Mouse (Mus musculus) left cerebral cortex, postnatal 36 days (tissue): ENCODE results near the gene Gkn3. TPM values are rescaled to one million over a fixed set of nuclear protein-coding genes. Genes with fewer than 3 reads are reported as not detected.

Source experiments
- DNase-seq, 2 experiments: peaks; one replicate each; pipeline ENCODE4 v3.0.0; 2021 to 2022; ENCODE audit warnings: low spot score in 2 of 2, mixed read lengths in 1 of 2
- intact Hi-C: fragments of 180-260 bp; cut with DNase I; formaldehyde crosslinking; loops from one replicate; pipeline ENCODE4 v1.15.1; 2025
- total RNA-seq, 2 experiments: library from RNA; stranded (reverse); gene quantifications; 2 replicates each; pipeline ENCODE4 v1.2.3; 2021

The Gkn3 gene
- 1 to 10 TPM; 2.9 to 3.6 TPM for total RNA-seq

DNA sequence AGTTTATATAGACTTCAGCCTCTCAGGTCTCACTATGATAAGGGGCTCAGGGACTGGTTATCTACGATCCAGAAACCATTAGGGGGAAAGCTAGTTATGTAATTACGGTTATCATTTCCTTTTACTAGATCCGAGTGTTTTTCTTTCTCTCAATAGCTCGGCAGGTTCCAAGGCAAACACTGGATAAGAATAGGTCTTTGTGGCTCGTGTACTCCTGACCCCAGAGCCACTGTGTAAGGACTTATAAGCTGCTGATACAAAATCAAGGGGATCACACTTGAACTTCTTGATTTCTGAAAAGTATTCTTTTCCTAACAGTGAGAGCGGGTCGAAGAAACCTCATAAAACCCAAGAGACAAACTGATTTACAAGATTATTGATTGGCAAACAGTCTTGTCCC is at the start of gene Gkn3:
TSS of gene Gkn3 (minus strand) at position 59 of the 400 bp plus-strand sequence.
- DNase-seq: no peak
- intact Hi-C loops: loop anchor here (5.0 kb wide), 1 partner anchor 52 kb away; the partner anchor contains the start of gene Antxr1

- intact Hi-C loops: no loop called here
- no peak for DNase-seq
These were observed 48.0 kb upstream of the Gkn3 start for GRCm38 (mm10) chr6:87436745-87437144.

DNA sequence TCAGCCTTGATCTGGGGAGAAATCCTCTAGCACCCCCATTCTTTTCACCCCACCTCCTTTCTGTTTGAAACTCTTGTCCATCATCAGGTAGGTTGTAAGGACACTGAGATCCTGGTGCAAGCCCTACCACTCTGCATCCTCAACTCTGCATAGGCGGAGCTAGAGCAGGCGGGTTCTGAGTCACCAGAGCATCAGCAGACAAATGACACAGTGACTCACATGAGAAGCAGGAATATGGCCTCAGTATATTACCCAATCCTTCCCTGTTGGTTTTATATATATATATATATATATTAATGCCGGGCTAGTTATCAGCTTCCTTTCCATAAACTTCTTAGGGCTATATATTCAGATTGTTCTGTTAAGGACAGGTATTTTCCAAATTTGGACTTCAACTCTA is 47.1 kb upstream of the Gkn3 start:
- intact Hi-C loops: no loop called here
- DNase-seq: no peak

GRCm38 (mm10) chr6:87428487-87429044 is 39.8 kb upstream of the Gkn3 start, which contains the start of gene Bmp10:
TSS of gene Bmp10 (plus strand) at chr6:87428994.
- DNase-seq: no peak
- intact Hi-C loops: no loop called here

DNA sequence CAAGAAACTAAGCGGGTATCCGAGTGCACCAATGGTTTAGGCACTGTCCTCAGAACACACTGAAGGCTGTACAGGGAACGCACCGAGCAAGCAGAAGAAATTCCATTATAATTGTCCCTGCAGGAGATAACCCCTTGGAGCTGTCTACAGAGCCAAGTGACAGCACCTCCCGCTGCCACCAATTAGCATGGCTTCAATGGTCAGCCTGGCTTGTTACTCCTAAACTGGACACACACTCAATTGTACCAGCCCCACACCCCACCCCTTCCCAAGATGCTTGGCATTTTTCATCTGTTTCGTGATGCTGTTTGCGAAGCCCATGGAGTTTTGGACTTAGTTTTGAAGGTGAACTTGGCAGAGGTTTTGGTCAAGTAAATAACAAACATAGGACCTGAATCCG is 38.9 kb upstream of the Gkn3 start:
- intact Hi-C loops: no loop called here
- no peak for DNase-seq

- intact Hi-C loops: no loop called here
- no peak for DNase-seq
These were observed 38.2 kb upstream of the Gkn3 start for GRCm38 (mm10) chr6:87426954-87427353.

GRCm38 (mm10) chr6:87424037-87424816 is 35.5 kb upstream of the Gkn3 start:
- DNase-seq: no peak

DNA sequence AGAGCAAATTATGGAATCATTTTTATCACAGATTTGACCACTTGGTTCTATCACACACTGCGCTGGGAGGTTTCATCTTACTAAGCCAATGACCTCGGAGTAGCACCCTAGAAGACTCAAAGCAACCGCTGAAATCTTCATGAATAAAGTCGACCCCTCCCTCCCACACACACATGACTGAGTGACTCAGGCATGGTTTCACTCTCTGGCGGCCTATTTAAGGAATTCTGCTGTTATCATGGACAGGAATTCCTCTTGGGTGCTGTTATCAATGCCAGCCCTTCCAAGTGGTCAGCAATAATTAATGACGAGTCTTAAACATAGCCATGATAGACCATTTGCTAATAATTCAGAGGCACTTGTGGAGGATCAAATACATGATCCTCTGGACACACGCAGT is 33.6 kb upstream of the Gkn3 start:
- no peak for DNase-seq

More at GRCm38 (mm10) chr6:87424037-87424816, 35.5 kb upstream of the Gkn3 start:
- intact Hi-C loops: no loop called here

GRCm38 (mm10) chr6:87412011-87412410 is 23.3 kb upstream of the Gkn3 start:
- DNase-seq: no peak
- intact Hi-C loops: no loop called here

More for the DNA sequence above, 33.6 kb upstream of the Gkn3 start:
- intact Hi-C loops: no loop called here

GRCm38 (mm10) chr6:87401456-87401855 is 12.7 kb upstream of the Gkn3 start:
- no peak for DNase-seq
- intact Hi-C loops: no loop called here

GRCm38 (mm10) chr6:87399886-87400566 is 11.3 kb upstream of the Gkn3 start:
- no peak for DNase-seq
- intact Hi-C loops: loop anchor here (5.0 kb wide), 2 partner anchors 52 to 122 kb away; no protein-coding TSS in a partner anchor

DNA sequence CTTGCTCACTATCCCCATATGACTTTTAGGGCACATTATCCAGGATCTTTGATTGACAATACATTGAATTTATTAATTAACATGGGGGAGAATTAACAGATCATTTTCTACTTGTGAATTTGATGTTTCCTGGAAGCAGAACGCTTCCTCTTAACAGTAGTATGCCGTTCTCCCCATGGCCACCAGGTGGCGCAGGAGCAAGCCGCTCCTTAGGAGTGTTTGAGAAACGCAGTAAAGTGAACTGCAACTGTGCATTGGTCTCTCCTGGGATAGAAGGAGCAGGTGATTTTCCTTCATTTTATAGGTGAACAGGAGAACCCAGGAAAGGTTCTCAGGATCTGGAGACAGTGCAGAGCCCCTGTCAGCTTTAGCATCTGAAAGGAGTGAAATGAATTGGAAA is 10.4 kb upstream of the Gkn3 start:
- peak; percentile 32 to 54 for DNase-seq
- intact Hi-C loops: loop anchor here (5.0 kb wide), 2 partner anchors 53 to 123 kb away; no protein-coding TSS in a partner anchor

DNA sequence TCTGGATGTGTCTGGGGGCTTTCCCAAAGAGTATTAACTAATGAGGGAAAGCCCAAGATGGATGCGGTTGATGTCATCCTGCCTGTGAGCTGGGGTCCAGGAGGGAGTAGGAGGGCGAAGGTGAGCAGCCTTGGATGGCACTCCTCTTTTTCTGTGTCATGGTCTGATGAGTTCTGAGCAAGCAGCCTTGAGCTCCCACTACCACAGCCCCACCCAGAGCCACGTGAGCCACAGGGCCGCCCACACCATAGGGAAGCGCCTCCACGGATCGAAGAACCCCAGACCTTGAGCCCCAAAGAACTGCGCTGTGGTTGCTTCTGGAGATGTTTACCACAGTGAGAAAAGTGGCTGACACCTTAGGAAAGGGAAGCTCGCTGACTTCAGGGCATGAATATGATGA is 6.0 kb upstream of the Gkn3 start:
- intact Hi-C loops: loop anchor here (5.0 kb wide), 2 partner anchors 58 to 128 kb away; no protein-coding TSS in a partner anchor

GRCm38 (mm10) chr6:87393466-87394205 is 4.9 kb upstream of the Gkn3 start:
- intact Hi-C loops: no loop called here
- DNase-seq: no peak

More for the DNA sequence above, 6.0 kb upstream of the Gkn3 start:
- DNase-seq: no peak

DNA sequence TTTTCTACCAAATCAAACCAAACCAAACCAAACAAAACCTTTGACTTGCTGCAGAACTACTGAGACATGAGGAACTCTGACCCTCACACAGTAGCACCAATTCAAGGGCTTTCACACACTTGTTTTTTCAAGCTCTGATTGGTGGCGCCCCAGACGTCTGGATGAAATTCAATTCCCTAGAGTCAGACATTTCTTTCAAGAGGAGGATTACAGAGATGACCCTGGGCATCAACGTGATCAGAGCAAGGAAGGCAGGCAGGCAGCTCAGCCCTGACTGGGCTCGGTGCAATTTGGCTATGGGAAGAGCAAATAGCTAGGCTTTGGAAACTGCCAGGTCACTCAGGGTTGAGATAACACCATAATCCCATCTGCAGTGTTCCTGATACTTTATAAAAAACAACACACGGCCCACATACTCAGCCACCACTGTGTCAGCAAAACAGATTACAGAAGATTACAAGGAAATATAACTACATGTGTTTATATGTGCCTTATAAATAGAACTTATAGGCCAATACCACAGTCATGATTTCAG is 787 bp upstream of the Gkn3 start:
- intact Hi-C loops: loop anchor here (5.0 kb wide), 1 partner anchor 52 kb away; the partner anchor contains the start of gene Antxr1
- DNase-seq: no peak

DNA sequence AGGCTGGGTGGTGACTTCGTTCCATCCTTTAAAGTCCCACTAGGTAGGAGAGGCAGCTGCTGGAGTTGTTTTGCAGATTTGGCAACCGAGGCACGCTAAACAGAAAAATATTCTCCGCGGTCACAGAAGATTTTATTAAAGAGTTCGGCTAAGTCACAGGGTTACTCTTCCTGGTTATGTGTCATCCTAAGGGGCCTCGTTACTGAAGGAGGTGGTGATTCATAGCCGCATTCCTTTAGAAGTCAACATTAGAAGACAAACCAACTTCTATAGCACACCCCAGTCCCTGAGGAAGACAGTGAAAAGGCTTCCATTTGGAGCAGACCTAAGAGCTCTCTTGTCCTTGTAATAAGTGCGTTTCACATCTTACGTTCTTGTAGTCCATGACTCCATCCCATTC is 2.1 kb downstream of the Gkn3 start:
- no peak for DNase-seq
- intact Hi-C loops: loop anchor here (1.0 to 5.0 kb wide), 2 partner anchors 49 to 285 kb away; partner anchors contain the start of gene Antxr1

DNA sequence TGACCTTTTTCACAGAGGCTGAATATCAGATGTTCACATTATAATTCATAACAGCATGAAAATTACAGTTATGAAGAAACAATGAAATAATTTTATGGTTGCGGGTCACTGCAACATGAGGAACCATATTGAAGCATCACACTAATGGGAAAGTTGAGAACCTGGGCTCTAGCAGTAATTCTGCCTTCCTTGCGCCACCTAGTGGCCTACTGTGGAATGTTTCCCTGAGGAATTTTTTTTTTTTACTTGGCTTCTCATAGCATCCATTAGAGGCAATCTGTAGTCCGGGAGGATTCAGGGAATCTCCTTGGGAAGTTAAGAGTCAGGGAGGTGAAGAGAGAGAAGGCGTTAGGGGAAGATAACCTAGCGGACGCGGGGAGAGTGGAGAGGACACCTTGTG is 2.5 kb downstream of the Gkn3 start:
- DNase-seq: peak; percentile 53 to 68
- intact Hi-C loops: loop anchor here (1.0 to 5.0 kb wide), 2 partner anchors 49 to 285 kb away; partner anchors contain the start of gene Antxr1

- no peak for DNase-seq
These were observed 4.0 kb downstream of the Gkn3 start for GRCm38 (mm10) chr6:87384761-87385160.

More at GRCm38 (mm10) chr6:87384761-87385160, 4.0 kb downstream of the Gkn3 start:
- intact Hi-C loops: loop anchor here (5.0 kb wide), 1 partner anchor 47 kb away; the partner anchor contains the start of gene Antxr1
